Mouse (Mus musculus) megakaryocyte, embryonic 14.5 days (primary cell): Measurements from ENCODE around the gene Il34. TPM values are rescaled to one million over a fixed set of nuclear protein-coding genes. Genes with fewer than 3 reads are reported as not detected.

Source experiments
- H3K27me3 ChIP-seq: replicated peaks from 2 replicates; pipeline ENCODE3; 2012; ENCODE audit warnings: inconsistent platforms
- H3K36me3 ChIP-seq: replicated peaks from 2 replicates; pipeline ENCODE3; 2012; ENCODE audit warnings: low read length, inconsistent platforms, mixed read lengths
- H3K4me1 ChIP-seq: 2 replicates; pipeline ENCODE4 v1.6.1; 2012; ENCODE audit warnings: inconsistent platforms
- H3K4me3 ChIP-seq: replicated peaks from 2 replicates; pipeline ENCODE3; 2012; ENCODE audit warnings: moderate library complexity, mild to moderate bottlenecking, inconsistent platforms
- H3K9me3 ChIP-seq: 2 replicates; pipeline ENCODE4 v1.6.1; 2012; ENCODE audit warnings: inconsistent platforms
- FLI1 ChIP-seq: IDR thresholded peaks from 2 replicates; pipeline ENCODE4 v1.6.1; 2012; ENCODE audit warnings: low read length, inconsistent platforms, mixed read lengths
- GATA1 ChIP-seq: IDR thresholded peaks from 3 replicates; pipeline ENCODE4 v1.6.1; 2012; ENCODE audit warnings: mixed read lengths, low read length, inconsistent platforms, borderline replicate concordance
- polyA plus RNA-seq: library from polyadenylated mRNA; stranded (reverse); fragments of >175 nt; gene quantifications from 2 replicates; pipeline ENCODE4 v1.2.3, GENCODE M21; 2012; ENCODE audit warnings: low replicate concordance; ENCODE audit not compliant: insufficient read depth

The Il34 gene
- polyA plus RNA-seq, 1 experiment: 3.7 TPM

GRCm38 (mm10) chr8:110703460-110704061 lies 102.2 kb downstream of the Il34 start:
- H3K9me3 ChIP-seq: no peaks in the 10 kb centered on the region
- no peaks in the 10 kb centered on the region for H3K27me3 ChIP-seq
- H3K36me3 ChIP-seq: peaks cover 73% of the 10 kb centered on the region
- H3K4me3 ChIP-seq: peak overlapping the region; percentile 11
- H3K4me1 ChIP-seq: peaks cover 100% of the 10 kb centered on the region
- TF ChIP-seq FLI1: no peak
- TF ChIP-seq GATA1: no peak

GRCm38 (mm10) chr8:110702636-110703459 lies 102.9 kb downstream of the Il34 start:
- H3K36me3 ChIP-seq: peaks cover 71% of the 10 kb centered on the region

GRCm38 (mm10) chr8:110700561-110700960 lies 105.2 kb downstream of the Il34 start:
- no peaks in the 10 kb centered on the region for H3K27me3 ChIP-seq
- H3K36me3 ChIP-seq: peaks cover 87% of the 10 kb centered on the region
- TF ChIP-seq FLI1 (no peak), GATA1 (no peak)
- peak overlapping the region; percentile 31 for H3K4me3 ChIP-seq
- H3K4me1 ChIP-seq: peaks cover 100% of the 10 kb centered on the region
- no peaks in the 10 kb centered on the region for H3K9me3 ChIP-seq

More at GRCm38 (mm10) chr8:110702636-110703459, 102.9 kb downstream of the Il34 start:
- peaks cover 100% of the 10 kb centered on the region for H3K4me1 ChIP-seq
- H3K9me3 ChIP-seq: no peaks in the 10 kb centered on the region
- no peaks in the 10 kb centered on the region for H3K27me3 ChIP-seq
- H3K4me3 ChIP-seq: no peak overlapping the region
- TF ChIP-seq GATA1 (no peak), FLI1 (no peak)

- Histone ChIP-seq H3K27me3 (no peaks in the 10 kb centered on the region), H3K4me3 (no peak overlapping the region), H3K4me1 (peaks cover 100% of the 10 kb centered on the region), H3K36me3 (peaks cover 92% of the 10 kb centered on the region), H3K9me3 (no peaks in the 10 kb centered on the region)
- TF ChIP-seq GATA1 (no peak), FLI1 (no peak)
Measured at GRCm38 (mm10) chr8:110699501-110699900, 106.2 kb downstream of the Il34 start.

- no peaks in the 10 kb centered on the region for H3K9me3 ChIP-seq
- TF ChIP-seq FLI1: no peak
- TF ChIP-seq GATA1: no peak
- H3K4me1 ChIP-seq: peaks cover 100% of the 10 kb centered on the region
- no peaks in the 10 kb centered on the region for H3K27me3 ChIP-seq
- H3K36me3 ChIP-seq: peaks cover 93% of the 10 kb centered on the region
- no peak overlapping the region for H3K4me3 ChIP-seq
Measured at GRCm38 (mm10) chr8:110698098-110698497, 107.6 kb downstream of the Il34 start.

GRCm38 (mm10) chr8:110697571-110697970 lies 108.2 kb downstream of the Il34 start:
- H3K4me3 ChIP-seq: no peak overlapping the region
- no peaks in the 10 kb centered on the region for H3K9me3 ChIP-seq
- H3K36me3 ChIP-seq: peaks cover 94% of the 10 kb centered on the region
- TF ChIP-seq FLI1: no peak
- H3K27me3 ChIP-seq: no peaks in the 10 kb centered on the region
- peaks cover 100% of the 10 kb centered on the region for H3K4me1 ChIP-seq

- Histone ChIP-seq H3K36me3 (peaks cover 86% of the 10 kb centered on the region), H3K4me3 (peak overlapping the region; percentile 85), H3K27me3 (no peaks in the 10 kb centered on the region), H3K9me3 (no peaks in the 10 kb centered on the region), H3K4me1 (peaks cover 97% of the 10 kb centered on the region)
- TF ChIP-seq GATA1: no peak
- no peak for TF ChIP-seq FLI1
Measured at GRCm38 (mm10) chr8:110696051-110696450, 109.7 kb downstream of the Il34 start.

- peaks cover 97% of the 10 kb centered on the region for H3K4me1 ChIP-seq
- H3K9me3 ChIP-seq: no peaks in the 10 kb centered on the region
- no peaks in the 10 kb centered on the region for H3K27me3 ChIP-seq
- TF ChIP-seq FLI1 (no peak), GATA1 (no peak)
- H3K4me3 ChIP-seq: peak overlapping the region; percentile 85
- H3K36me3 ChIP-seq: peaks cover 86% of the 10 kb centered on the region
Measured at GRCm38 (mm10) chr8:110695431-110695830, 110.3 kb downstream of the Il34 start.

- H3K27me3 ChIP-seq: no peaks in the 10 kb centered on the region
- H3K4me1 ChIP-seq: peaks cover 97% of the 10 kb centered on the region
- TF ChIP-seq FLI1: no peak
- no peak for TF ChIP-seq GATA1
- peaks cover 82% of the 10 kb centered on the region for H3K36me3 ChIP-seq
- peak overlapping the region; percentile 85 for H3K4me3 ChIP-seq
- H3K9me3 ChIP-seq: no peaks in the 10 kb centered on the region
Measured at GRCm38 (mm10) chr8:110694826-110695225, 110.9 kb downstream of the Il34 start.

- H3K36me3 ChIP-seq: peaks cover 80% of the 10 kb centered on the region
- TF ChIP-seq FLI1 (no peak), GATA1 (no peak)
- H3K4me1 ChIP-seq: peaks cover 97% of the 10 kb centered on the region
- no peaks in the 10 kb centered on the region for H3K27me3 ChIP-seq
- H3K9me3 ChIP-seq: no peaks in the 10 kb centered on the region
- H3K4me3 ChIP-seq: peak overlapping the region; percentile 77
Measured at GRCm38 (mm10) chr8:110694226-110694625, 111.5 kb downstream of the Il34 start.

Other genes with a start within 250 kb of the Il34 start
- gene Vac14, start 187.3 kb downstream of the Il34 start, polyA plus RNA-seq: 30.7 and 36.1 TPM in 2 replicates
- gene Mtss1l, start 84.4 kb downstream of the Il34 start, polyA plus RNA-seq: 149 and 562 TPM in 2 replicates
- gene Cog4, start 40.7 kb upstream of the Il34 start, polyA plus RNA-seq: 0.61 and 14.0 TPM in 2 replicates
- gene Sf3b3, start 40.9 kb upstream of the Il34 start, polyA plus RNA-seq: 3.4 TPM in 1 of 2 replicates, not detected in the other
- gene Fuk, start 96.6 kb upstream of the Il34 start, polyA plus RNA-seq: 1.6 and 3.3 TPM in 2 replicates
- gene St3gal2, start 114.0 kb upstream of the Il34 start, polyA plus RNA-seq: 19.8 and 54.8 TPM in 2 replicates
- gene Ddx19a, start 191.9 kb upstream of the Il34 start, polyA plus RNA-seq: 5.2 and 18.4 TPM in 2 replicates
- gene Ddx19b, start 225.8 kb upstream of the Il34 start, polyA plus RNA-seq: 1.1 TPM in 1 of 2 replicates, not detected in the other
- 29.9 and 34.3 TPM in 2 replicates for gene Aars, start 227.2 kb upstream of the Il34 start, polyA plus RNA-seq